Mouse (Mus musculus): ENCODE measurements at regions not wholly inside any gene's neighbourhood (a gene's known extent, or its start where the extent isn't known, plus 50 kb on each side); places are given as distances from the start of the nearest gene placed in this dataset.
"Not testable (repeated sequence)": the region's sequence is repeated elsewhere in the genome, so short reads cannot be mapped to it uniquely, and the experiment has no call there.

DNA sequence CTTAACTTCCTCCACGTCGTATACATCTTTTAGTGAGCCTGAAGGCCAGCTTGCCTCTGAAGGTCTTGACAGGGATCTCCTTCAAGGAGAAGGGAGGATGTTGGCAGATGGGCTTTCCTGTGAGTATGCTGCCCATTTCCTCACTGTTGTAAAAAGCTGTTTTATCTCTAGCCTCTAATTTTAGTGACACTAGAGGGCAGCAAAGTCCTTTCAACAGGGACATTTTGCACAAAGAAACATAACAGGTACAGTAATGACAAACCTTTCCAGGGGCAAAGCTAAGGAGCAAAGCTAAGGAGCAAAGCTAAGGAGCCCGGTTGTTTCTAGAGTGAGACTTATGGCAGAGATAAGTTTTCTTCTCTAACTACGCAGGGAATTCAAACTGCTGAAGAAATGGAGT, 59.0 kb upstream of the Kbtbd8 start:
- no peaks in the 10 kb centered on the region for H3K36me3 ChIP-seq (ENCODE audit: control insufficient read depth, insufficient read depth, low read length)
- no peaks in the 10 kb centered on the region for H3K27me3 ChIP-seq (ENCODE audit: control insufficient read depth, insufficient read depth, low read length)
- no peak overlapping the region for H3K9ac ChIP-seq (ENCODE audit: low read length)
- DNase-seq (ENCODE audit: low spot score, missing footprints) (peak; percentile 92), ATAC-seq (ENCODE audit: low FRiP score) (no peak)
- H3K4me3 ChIP-seq (ENCODE audit: low read depth, low read length) = no peak overlapping the region
- H3K9me3 ChIP-seq (ENCODE audit: control insufficient read depth, low read length) = no peaks in the 10 kb centered on the region
- 53% methylated on average over 4 of the region's 4 CpGs for WGBS
- no peak overlapping the region for H3K27ac ChIP-seq (ENCODE audit: low read depth, low read length)
- no peak overlapping the region for H3K4me2 ChIP-seq
- no peaks in the 10 kb centered on the region for H3K4me1 ChIP-seq (ENCODE audit: control insufficient read depth, insufficient read depth, low read length)

DNA sequence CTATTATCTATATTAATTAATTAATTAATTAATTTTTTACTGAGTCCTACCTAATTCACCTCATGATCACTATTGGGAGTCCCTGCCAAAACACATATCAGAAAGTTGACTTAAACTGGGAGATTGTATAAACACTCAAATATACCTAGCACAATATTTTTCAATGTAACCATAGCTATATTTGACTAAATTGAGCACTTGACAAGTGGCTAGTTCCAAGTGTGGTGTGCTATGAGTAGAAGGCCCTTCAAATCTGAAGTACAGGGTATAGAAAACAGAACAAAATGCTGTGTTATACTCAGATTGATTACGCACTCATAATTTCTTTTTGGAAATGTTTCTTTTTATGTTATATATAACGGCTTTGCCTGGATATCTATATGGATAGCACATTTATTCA, 60.8 kb upstream of the Kbtbd8 start:
- Histone ChIP-seq H3K9me3 (ENCODE audit: control insufficient read depth, low read length) (no peaks in the 10 kb centered on the region), H3K36me3 (ENCODE audit: control insufficient read depth, insufficient read depth, low read length) (no peaks in the 10 kb centered on the region), H3K4me3 (ENCODE audit: low read depth, low read length) (no peak overlapping the region), H3K4me2 (no peak overlapping the region), H3K27ac (ENCODE audit: low read depth, low read length) (no peak overlapping the region), H3K27me3 (ENCODE audit: control insufficient read depth, insufficient read depth, low read length) (no peaks in the 10 kb centered on the region), H3K4me1 (ENCODE audit: control insufficient read depth, insufficient read depth, low read length) (no peaks in the 10 kb centered on the region), H3K9ac (ENCODE audit: low read length) (no peak overlapping the region)
- DNase-seq (ENCODE audit: low spot score, missing footprints) = no peak
- 96% methylated on average over 2 of the region's 2 CpGs for WGBS
- ATAC-seq (ENCODE audit: low FRiP score) = no peak

DNA sequence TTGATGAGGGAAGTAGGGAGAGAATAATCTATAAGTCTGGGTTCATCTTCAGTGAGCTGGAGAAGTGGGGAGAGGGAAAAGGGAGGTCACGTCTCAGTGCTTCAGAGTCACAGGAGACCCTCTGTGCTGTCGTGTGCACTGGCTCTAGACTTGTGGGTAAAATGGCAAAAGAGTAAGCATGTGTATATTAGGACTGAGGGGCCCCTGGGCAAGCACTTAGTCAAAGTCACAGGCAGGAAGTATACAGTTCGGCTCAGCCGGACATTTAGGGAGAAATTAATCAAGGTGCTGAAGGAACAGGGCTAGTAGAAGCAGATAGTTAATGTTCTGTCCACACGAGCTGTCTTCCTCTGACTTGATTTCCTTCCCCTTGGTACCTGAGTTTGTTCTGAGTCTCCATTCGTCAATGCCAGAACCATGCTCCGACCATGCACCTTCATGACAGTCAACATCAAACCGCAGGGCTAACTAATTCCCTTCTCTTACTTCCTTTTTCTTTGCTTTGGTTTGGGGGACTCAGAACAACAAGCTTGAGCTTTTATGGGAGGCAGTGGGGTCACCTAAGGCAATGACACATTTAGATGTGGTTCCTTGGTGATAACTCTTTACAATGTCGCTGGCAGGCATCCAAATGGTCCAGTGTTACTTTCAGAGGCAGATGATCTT, 63.2 kb upstream of the Kbtbd8 start:
- 82% methylated on average over 9 of the region's 9 CpGs for WGBS
- H3K27me3 ChIP-seq (ENCODE audit: control insufficient read depth, insufficient read depth, low read length) = no peaks in the 10 kb centered on the region
- H3K4me1 ChIP-seq (ENCODE audit: control insufficient read depth, insufficient read depth, low read length) = no peaks in the 10 kb centered on the region
- no peak overlapping the region for H3K9ac ChIP-seq (ENCODE audit: low read length)
- no peak overlapping the region for H3K4me3 ChIP-seq (ENCODE audit: low read depth, low read length)
- no peak overlapping the region for H3K4me2 ChIP-seq
- ATAC-seq (ENCODE audit: low FRiP score) = no peak
- H3K27ac ChIP-seq (ENCODE audit: low read depth, low read length) = no peak overlapping the region
- no peaks in the 10 kb centered on the region for H3K36me3 ChIP-seq (ENCODE audit: control insufficient read depth, insufficient read depth, low read length)
- H3K9me3 ChIP-seq (ENCODE audit: control insufficient read depth, low read length) = no peaks in the 10 kb centered on the region
- no peak for DNase-seq (ENCODE audit: low spot score, missing footprints)

DNA sequence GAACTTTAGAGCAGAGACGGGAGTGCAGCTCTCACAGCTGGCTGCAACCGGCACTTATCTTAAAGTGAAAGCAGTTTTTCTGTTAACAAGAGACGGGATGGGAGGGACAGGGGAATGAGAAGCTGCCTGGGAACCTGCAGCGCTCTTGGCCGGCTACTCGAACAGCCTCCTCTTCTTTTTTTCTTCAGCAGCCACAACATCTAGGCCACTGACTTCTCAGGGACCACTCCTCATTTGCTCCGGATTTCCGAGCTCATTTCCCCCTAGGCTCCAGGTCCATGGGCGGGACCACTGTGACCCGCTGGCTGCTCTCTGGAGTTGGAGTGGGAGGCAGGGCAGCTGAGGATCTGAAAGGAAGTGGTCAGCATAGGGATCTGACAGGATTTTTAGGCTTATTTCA, 75.7 kb upstream of the Kbtbd8 start:
- WGBS = 11% methylated on average over 7 of the region's 10 CpGs
- not testable (repeated sequence) for H3K36me3 ChIP-seq (ENCODE audit: control insufficient read depth, insufficient read depth, low read length); DNase-seq (ENCODE audit: low spot score, missing footprints); H3K4me1 ChIP-seq (ENCODE audit: control insufficient read depth, insufficient read depth, low read length); H3K4me3 ChIP-seq (ENCODE audit: low read depth, low read length); H3K27ac ChIP-seq (ENCODE audit: low read depth, low read length); ATAC-seq (ENCODE audit: low FRiP score); H3K4me2 ChIP-seq; H3K9ac ChIP-seq (ENCODE audit: low read length); H3K9me3 ChIP-seq (ENCODE audit: control insufficient read depth, low read length); H3K27me3 ChIP-seq (ENCODE audit: control insufficient read depth, insufficient read depth, low read length)

DNA sequence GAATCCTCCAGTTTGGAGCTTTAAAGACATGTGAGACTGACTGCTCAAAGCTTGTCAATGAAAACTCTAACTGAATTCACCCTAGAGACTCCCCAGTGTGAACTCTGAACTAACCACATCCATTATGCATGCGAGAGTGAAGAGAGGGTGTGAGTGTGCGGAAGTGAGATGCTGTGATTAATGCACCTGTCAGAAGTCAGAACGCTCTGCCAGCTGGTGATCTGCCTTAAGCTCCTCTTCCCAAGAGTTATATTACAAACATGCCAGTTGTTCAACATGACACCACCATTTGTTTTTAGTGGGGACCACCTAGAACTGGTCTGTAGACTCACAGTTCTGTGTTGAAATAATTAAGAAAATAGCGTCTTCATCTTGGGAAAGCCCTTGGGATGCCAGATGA, 92.8 kb upstream of the Kbtbd8 start:
- Histone ChIP-seq H3K27me3 (ENCODE audit: control insufficient read depth, insufficient read depth, low read length) (no peaks in the 10 kb centered on the region), H3K36me3 (ENCODE audit: control insufficient read depth, insufficient read depth, low read length) (no peaks in the 10 kb centered on the region), H3K4me3 (ENCODE audit: low read depth, low read length) (no peak overlapping the region), H3K4me1 (ENCODE audit: control insufficient read depth, insufficient read depth, low read length) (peaks cover 4% of the 10 kb centered on the region; the same call in 1 of the 2 replicates), H3K9ac (ENCODE audit: low read length) (no peak overlapping the region), H3K9me3 (ENCODE audit: control insufficient read depth, low read length) (no peaks in the 10 kb centered on the region), H3K27ac (ENCODE audit: low read depth, low read length) (no peak overlapping the region), H3K4me2 (no peak overlapping the region)
- 47% methylated on average over 4 of the region's 4 CpGs for WGBS
- ATAC-seq (ENCODE audit: low FRiP score) (peak; percentile 57; the same call in 1 of the 2 replicates), DNase-seq (ENCODE audit: low spot score, missing footprints) (no peak)

DNA sequence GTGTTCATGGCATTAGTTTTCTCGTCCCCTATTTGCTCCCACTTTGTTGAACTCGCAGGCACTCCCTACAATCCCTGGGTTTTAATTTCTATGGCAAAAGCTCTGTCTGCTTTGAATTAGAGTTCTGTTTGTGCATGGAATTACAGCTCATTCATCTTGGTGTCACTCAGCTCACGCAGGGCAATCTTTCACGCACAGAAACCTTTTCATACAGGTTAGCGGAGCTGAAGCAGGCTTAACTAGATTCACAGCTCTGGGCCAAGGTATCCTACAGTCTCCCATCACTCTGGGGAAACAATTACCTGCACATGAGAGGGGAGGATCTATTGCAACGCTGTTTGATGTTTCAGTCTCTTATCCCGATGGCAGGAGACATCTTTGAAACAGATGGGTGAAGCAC, 95.3 kb upstream of the Kbtbd8 start:
- Histone ChIP-seq H3K4me1 (ENCODE audit: control insufficient read depth, insufficient read depth, low read length) (peaks cover 4% of the 10 kb centered on the region; the same call in 1 of the 2 replicates), H3K36me3 (ENCODE audit: control insufficient read depth, insufficient read depth, low read length) (no peaks in the 10 kb centered on the region), H3K4me3 (ENCODE audit: low read depth, low read length) (no peak overlapping the region), H3K27me3 (ENCODE audit: control insufficient read depth, insufficient read depth, low read length) (no peaks in the 10 kb centered on the region), H3K4me2 (no peak overlapping the region), H3K9ac (ENCODE audit: low read length) (no peak overlapping the region), H3K9me3 (ENCODE audit: control insufficient read depth, low read length) (no peaks in the 10 kb centered on the region), H3K27ac (ENCODE audit: low read depth, low read length) (no peak overlapping the region)
- no peak for ATAC-seq (ENCODE audit: low FRiP score)
- DNase-seq (ENCODE audit: low spot score, missing footprints) = no peak
- WGBS = 49% methylated on average over 7 of the region's 7 CpGs

DNA sequence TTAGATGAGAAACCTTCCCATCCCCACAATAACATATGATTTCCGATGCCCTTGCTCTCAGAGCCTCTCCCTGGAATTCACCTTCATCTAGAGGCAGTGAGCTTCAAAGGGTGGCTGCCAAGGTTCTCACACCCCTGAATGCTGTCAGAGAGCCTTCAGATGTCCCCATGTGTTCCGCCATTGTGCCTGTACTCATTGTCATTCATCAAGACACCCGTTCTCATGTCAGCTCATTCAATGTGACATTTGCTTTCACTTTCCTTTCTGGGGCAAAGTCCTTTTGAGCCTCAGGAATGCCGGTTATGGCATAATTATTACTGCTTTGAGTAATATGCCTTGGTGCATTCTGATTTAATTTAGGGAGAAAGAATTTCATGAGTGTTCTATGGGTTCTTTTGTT, 99.1 kb upstream of the Kbtbd8 start:
- Histone ChIP-seq H3K27ac (ENCODE audit: low read depth, low read length) (no peak overlapping the region), H3K27me3 (ENCODE audit: control insufficient read depth, insufficient read depth, low read length) (no peaks in the 10 kb centered on the region), H3K9me3 (ENCODE audit: control insufficient read depth, low read length) (no peaks in the 10 kb centered on the region), H3K4me3 (ENCODE audit: low read depth, low read length) (no peak overlapping the region), H3K36me3 (ENCODE audit: control insufficient read depth, insufficient read depth, low read length) (no peaks in the 10 kb centered on the region), H3K4me1 (ENCODE audit: control insufficient read depth, insufficient read depth, low read length) (peaks cover 4% of the 10 kb centered on the region; the same call in 1 of the 2 replicates), H3K9ac (ENCODE audit: low read length) (no peak overlapping the region), H3K4me2 (no peak overlapping the region)
- DNase-seq (ENCODE audit: low spot score, missing footprints) (no peak), ATAC-seq (ENCODE audit: low FRiP score) (no peak)
- WGBS = 51% methylated on average over 4 of the region's 4 CpGs

DNA sequence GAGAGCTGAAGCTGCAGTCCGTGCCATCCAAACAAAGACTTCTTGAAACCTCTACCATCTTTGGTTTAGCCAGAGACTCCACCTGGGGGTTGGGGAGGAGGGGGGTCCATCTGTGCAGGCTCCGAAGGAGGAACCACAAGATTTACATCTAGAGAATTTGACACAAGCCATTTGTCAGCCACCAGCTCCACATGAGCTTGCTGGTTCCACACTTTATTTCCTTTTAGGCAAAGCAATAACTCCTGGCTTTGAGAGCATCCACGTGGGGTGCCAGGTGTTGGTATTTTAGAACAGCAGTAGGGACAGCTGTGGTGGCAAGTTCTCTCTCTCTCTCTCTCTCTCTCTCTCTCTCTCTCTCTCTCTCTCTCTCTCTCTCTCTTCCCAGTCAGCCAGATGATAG, 99.6 kb upstream of the Kbtbd8 start:
- Histone ChIP-seq H3K4me2 (no peak overlapping the region), H3K27ac (ENCODE audit: low read depth, low read length) (no peak overlapping the region), H3K4me3 (ENCODE audit: low read depth, low read length) (no peak overlapping the region), H3K36me3 (ENCODE audit: control insufficient read depth, insufficient read depth, low read length) (no peaks in the 10 kb centered on the region), H3K27me3 (ENCODE audit: control insufficient read depth, insufficient read depth, low read length) (no peaks in the 10 kb centered on the region), H3K9me3 (ENCODE audit: control insufficient read depth, low read length) (no peaks in the 10 kb centered on the region), H3K9ac (ENCODE audit: low read length) (no peak overlapping the region), H3K4me1 (ENCODE audit: control insufficient read depth, insufficient read depth, low read length) (peaks cover 4% of the 10 kb centered on the region; the same call in 1 of the 2 replicates)
- no peak for DNase-seq (ENCODE audit: low spot score, missing footprints)
- 74% methylated on average over 3 of the region's 3 CpGs for WGBS
- ATAC-seq (ENCODE audit: low FRiP score) = no peak

DNA sequence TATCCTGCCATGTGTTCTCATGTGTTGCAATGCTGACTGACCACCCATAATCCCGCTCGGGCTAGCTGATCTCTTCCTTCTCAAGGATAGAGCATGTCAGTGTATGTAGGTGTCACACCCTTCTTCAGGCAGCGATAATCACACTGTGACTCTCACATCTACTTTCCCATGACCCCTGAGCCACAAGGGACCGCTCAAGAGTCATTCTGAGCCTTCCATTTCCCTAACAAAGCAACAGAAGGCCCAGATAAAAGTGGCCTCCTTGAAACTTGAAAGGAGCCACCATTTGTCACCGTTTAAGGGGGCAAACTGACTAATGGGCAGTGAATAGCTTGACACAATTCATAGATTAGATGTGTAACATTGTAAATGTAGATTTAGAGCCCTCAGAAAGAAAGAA, 103.9 kb upstream of the Kbtbd8 start:
- Histone ChIP-seq H3K9me3 (ENCODE audit: control insufficient read depth, low read length) (no peaks in the 10 kb centered on the region), H3K36me3 (ENCODE audit: control insufficient read depth, insufficient read depth, low read length) (no peaks in the 10 kb centered on the region), H3K27ac (ENCODE audit: low read depth, low read length) (no peak overlapping the region), H3K4me2 (no peak overlapping the region), H3K27me3 (ENCODE audit: control insufficient read depth, insufficient read depth, low read length) (no peaks in the 10 kb centered on the region), H3K4me1 (ENCODE audit: control insufficient read depth, insufficient read depth, low read length) (no peaks in the 10 kb centered on the region; the same call in 1 of the 2 replicates), H3K4me3 (ENCODE audit: low read depth, low read length) (no peak overlapping the region), H3K9ac (ENCODE audit: low read length) (no peak overlapping the region)
- WGBS = 57% methylated on average over 5 of the region's 5 CpGs
- no peak for DNase-seq (ENCODE audit: low spot score, missing footprints)
- ATAC-seq (ENCODE audit: low FRiP score) = no peak
